Mouse (Mus musculus): ENCODE results near the gene Hist1h2bb. TPM values are rescaled to one million over a fixed set of nuclear protein-coding genes. Genes with fewer than 3 reads are reported as not detected.
"Not testable (repeated sequence)": the region's sequence is repeated elsewhere in the genome, so short reads cannot be mapped to it uniquely, and the experiment has no call there.

Gene Hist1h2bb
- polyA plus RNA-seq, 1 experiment from 2014 or later = 2.1 TPM

DNA sequence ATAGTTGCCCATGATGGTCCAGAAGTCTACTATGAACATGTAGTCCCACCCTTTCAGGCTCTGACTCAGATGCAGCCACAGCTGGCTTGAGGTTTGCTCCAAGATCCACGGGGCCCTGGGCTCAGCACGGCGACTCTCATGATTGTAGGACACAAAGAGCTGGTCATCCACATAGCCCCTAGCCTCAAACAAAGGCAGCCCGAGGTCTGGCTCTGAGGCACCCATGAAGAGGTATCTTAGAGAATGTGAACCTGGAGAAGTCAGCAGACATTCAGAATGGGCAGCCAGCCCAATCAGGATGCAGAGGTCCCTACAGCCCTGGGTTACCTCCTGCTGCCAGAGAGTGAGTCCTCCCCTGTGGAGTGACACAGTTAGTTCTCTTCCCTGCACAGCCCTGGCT is 38.5 kb upstream of the Hist1h2bb start:
- Histone ChIP-seq H3K4me3 (replicated peaks) (no peak overlapping the region), H3K4me1 (peaks cover 11% of the 10 kb centered on the region; the same call in 1 of the 2 replicates), H3K27ac (replicated peaks) (no peak overlapping the region), H3K27me3 (no peaks in the 10 kb centered on the region), H3K4me2 (replicated peaks) (no peak overlapping the region), H3K9me3 (replicated peaks) (no peaks in the 10 kb centered on the region), H3K9ac (no peak overlapping the region), H3K36me3 (no peaks in the 10 kb centered on the region)
- ATAC-seq (ENCODE audit: insufficient number of reproducible peaks, low FRiP score, low TSS enrichment, low read depth) = no peak
- WGBS = 76% methylated on average over 4 of the region's 4 CpGs

- no peaks in the 10 kb centered on the region for H3K27me3 ChIP-seq
- no peak overlapping the region for H3K4me2 ChIP-seq (replicated peaks)
- peaks cover 11% of the 10 kb centered on the region; the same call in 1 of the 2 replicates for H3K4me1 ChIP-seq
- no peak overlapping the region for H3K27ac ChIP-seq (replicated peaks)
- no peak overlapping the region for H3K4me3 ChIP-seq (replicated peaks)
- no peak for ATAC-seq (ENCODE audit: insufficient number of reproducible peaks, low FRiP score, low TSS enrichment, low read depth)
- WGBS = 61% methylated on average over 4 of the region's 4 CpGs
- H3K9ac ChIP-seq = no peak overlapping the region
- H3K9me3 ChIP-seq (replicated peaks) = no peaks in the 10 kb centered on the region
- H3K36me3 ChIP-seq = no peaks in the 10 kb centered on the region
These were observed 37.9 kb upstream of the Hist1h2bb start for GRCm38 (mm10) chr13:23708654-23709053.

DNA sequence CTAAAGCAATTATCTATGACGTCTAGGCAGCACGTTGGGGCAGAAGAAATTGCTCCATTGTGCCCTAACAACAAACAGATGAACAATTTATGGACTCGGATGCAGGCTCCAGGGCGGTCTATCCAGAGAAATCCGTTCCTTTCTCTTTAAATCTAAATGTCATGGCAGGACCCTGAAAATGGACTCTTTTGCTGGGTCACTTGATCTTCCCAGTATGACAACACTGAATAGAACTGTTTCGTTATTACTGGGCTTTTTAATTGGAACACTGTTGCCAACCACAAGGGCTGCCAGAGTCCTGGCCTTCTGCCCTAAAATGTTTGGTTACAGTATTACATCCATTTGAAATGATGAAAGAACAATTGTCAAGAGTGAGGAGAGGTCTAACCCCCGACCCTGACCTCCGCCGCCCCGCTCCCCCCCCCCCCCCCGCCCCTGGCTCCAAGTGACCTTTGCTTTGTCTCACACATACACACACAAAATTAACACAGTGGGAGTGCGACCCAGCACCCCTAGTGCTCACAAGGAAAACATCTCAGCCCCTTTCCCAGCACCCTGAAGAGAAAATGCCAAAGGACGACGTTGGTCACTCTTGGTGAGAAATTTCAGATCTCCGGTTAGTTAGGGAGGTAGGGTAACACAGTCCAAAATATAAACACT is 36.7 kb upstream of the Hist1h2bb start:
- Histone ChIP-seq H3K4me3 (replicated peaks) (peak overlapping the region; percentile 47), H3K36me3 (no peaks in the 10 kb centered on the region), H3K4me2 (replicated peaks) (peak overlapping the region; percentile 76), H3K27me3 (no peaks in the 10 kb centered on the region), H3K4me1 (peaks cover 11% of the 10 kb centered on the region; the same call in 1 of the 2 replicates), H3K27ac (replicated peaks) (no peak overlapping the region), H3K9me3 (replicated peaks) (no peaks in the 10 kb centered on the region), H3K9ac (peak overlapping the region; percentile 33)
- 13% methylated on average over 15 of the region's 15 CpGs for WGBS
- ATAC-seq (ENCODE audit: insufficient number of reproducible peaks, low FRiP score, low TSS enrichment, low read depth) = no peak

- Histone ChIP-seq H3K27ac (replicated peaks) (no peak within 1 kb of the TSS), H3K4me2 (replicated peaks) (peak within 1 kb of the TSS; percentile 76), H3K4me3 (replicated peaks) (peak within 1 kb of the TSS; percentile 47), H3K4me1 (peaks cover 11% of the 10 kb centered on the region; the same call in 1 of the 2 replicates), H3K9me3 (replicated peaks) (no peaks in the 10 kb centered on the region), H3K9ac (peak within 1 kb of the TSS; percentile 33), H3K36me3 (no peaks in the 10 kb centered on the region), H3K27me3 (no peaks in the 10 kb centered on the region)
- WGBS = 3% methylated on average over 17 of the region's 17 CpGs
- ATAC-seq (ENCODE audit: insufficient number of reproducible peaks, low FRiP score, low TSS enrichment, low read depth) = no peak
These were observed 36.0 kb upstream of the Hist1h2bb start, which contains the start of gene Hfe for GRCm38 (mm10) chr13:23710374-23711089. Gene Hfe, minus strand, starts transcription at chr13:23710854.

GRCm38 (mm10) chr13:23716261-23717042 is 30.1 kb upstream of the Hist1h2bb start:
- H3K27me3 ChIP-seq = no peaks in the 10 kb centered on the region
- WGBS = 85% methylated on average over 5 of the region's 5 CpGs

GRCm38 (mm10) chr13:23717176-23717575 is 29.4 kb upstream of the Hist1h2bb start:
- Histone ChIP-seq H3K27me3 (no peaks in the 10 kb centered on the region), H3K4me3 (replicated peaks) (no peak overlapping the region), H3K9me3 (replicated peaks) (no peaks in the 10 kb centered on the region), H3K27ac (replicated peaks) (no peak overlapping the region), H3K4me2 (replicated peaks) (no peak overlapping the region), H3K4me1 (no peaks in the 10 kb centered on the region), H3K9ac (no peak overlapping the region), H3K36me3 (no peaks in the 10 kb centered on the region)
- ATAC-seq (ENCODE audit: insufficient number of reproducible peaks, low FRiP score, low TSS enrichment, low read depth) = no peak
- 56% methylated on average over 11 of the region's 11 CpGs for WGBS

More at GRCm38 (mm10) chr13:23716261-23717042, 30.1 kb upstream of the Hist1h2bb start:
- Histone ChIP-seq H3K4me1 (no peaks in the 10 kb centered on the region), H3K9ac (no peak overlapping the region), H3K4me3 (replicated peaks) (no peak overlapping the region), H3K4me2 (replicated peaks) (no peak overlapping the region), H3K27ac (replicated peaks) (no peak overlapping the region), H3K9me3 (replicated peaks) (no peaks in the 10 kb centered on the region), H3K36me3 (no peaks in the 10 kb centered on the region)
- no peak for ATAC-seq (ENCODE audit: insufficient number of reproducible peaks, low FRiP score, low TSS enrichment, low read depth)

DNA sequence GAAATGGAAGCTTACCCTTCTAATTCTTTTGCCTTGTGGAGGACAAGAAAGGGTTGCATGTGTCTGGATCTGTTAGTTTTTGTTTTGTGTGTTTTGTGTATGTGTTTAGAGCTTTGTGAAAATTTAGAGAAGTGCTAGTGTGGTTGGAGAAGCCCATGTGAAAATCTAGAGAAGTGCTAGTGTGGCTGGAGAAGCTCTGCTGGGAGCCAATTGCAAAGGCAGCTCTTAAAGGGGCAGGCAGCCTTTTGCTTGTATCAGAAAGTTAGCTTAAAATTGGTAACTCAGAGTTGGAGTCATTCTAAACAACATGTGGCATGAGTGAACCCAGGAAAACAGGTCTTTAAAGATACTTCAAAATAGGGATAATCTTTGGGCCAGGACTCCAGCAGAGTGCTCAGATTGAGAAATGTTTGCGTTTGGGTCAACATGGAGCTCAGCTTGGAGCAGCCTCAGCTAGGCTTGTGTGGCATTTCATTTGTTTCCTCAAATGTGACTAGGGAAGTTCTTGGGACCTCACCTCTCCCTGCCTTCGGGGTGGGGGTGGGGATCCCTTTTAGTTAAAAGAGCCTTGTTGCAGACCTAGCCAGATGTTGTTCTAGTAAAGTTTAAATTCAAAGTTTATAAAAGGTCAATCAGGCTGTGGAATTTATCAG is 28.8 kb upstream of the Hist1h2bb start:
- 8% methylated on average over 2 of the region's 2 CpGs for WGBS
- H3K9me3 ChIP-seq (replicated peaks); H3K4me2 ChIP-seq (replicated peaks); H3K9ac ChIP-seq; H3K27ac ChIP-seq (replicated peaks); ATAC-seq (ENCODE audit: insufficient number of reproducible peaks, low FRiP score, low TSS enrichment, low read depth); H3K36me3 ChIP-seq; H3K4me1 ChIP-seq; H3K4me3 ChIP-seq (replicated peaks); H3K27me3 ChIP-seq: not testable (repeated sequence)

DNA sequence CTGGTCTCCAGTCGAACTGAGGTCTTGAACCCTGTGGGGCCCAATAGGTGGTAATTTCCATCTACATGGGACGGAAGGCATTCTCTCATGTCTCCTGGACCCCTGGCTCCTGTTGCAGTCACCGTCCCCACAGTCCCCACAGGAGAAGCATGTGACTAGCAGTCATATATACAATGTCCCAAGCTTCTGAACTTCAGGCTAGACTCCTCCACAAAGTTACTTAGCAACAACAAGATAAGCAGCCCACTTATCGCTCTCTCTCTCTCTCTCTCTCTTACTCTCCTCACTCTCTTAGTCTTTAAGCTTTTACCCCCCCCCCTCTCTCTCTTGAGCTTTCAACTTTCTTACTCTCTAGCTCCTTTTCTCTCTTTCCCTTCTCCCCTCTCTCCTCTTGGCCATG is 22.3 kb upstream of the Hist1h2bb start:
- no peaks in the 10 kb centered on the region for H3K36me3 ChIP-seq
- no peaks in the 10 kb centered on the region for H3K27me3 ChIP-seq
- 92% methylated on average over 4 of the region's 4 CpGs for WGBS
- no peak overlapping the region for H3K9ac ChIP-seq
- no peak overlapping the region for H3K27ac ChIP-seq (replicated peaks)
- no peaks in the 10 kb centered on the region for H3K4me1 ChIP-seq
- H3K9me3 ChIP-seq (replicated peaks) = no peaks in the 10 kb centered on the region
- ATAC-seq (ENCODE audit: insufficient number of reproducible peaks, low FRiP score, low TSS enrichment, low read depth) = no peak
- H3K4me3 ChIP-seq (replicated peaks) = no peak overlapping the region
- no peak overlapping the region for H3K4me2 ChIP-seq (replicated peaks)

GRCm38 (mm10) chr13:23725213-23725612 is 21.3 kb upstream of the Hist1h2bb start:
- Histone ChIP-seq H3K27me3 (no peaks in the 10 kb centered on the region), H3K36me3 (no peaks in the 10 kb centered on the region), H3K9ac (no peak overlapping the region), H3K4me1 (no peaks in the 10 kb centered on the region), H3K4me3 (replicated peaks) (no peak overlapping the region), H3K27ac (replicated peaks) (no peak overlapping the region), H3K9me3 (replicated peaks) (no peaks in the 10 kb centered on the region), H3K4me2 (replicated peaks) (no peak overlapping the region)
- WGBS = no CpG with 5 or more reads among the region's 1 CpGs
- ATAC-seq (ENCODE audit: insufficient number of reproducible peaks, low FRiP score, low TSS enrichment, low read depth) = no peak

- no peak overlapping the region for H3K9ac ChIP-seq
- H3K27me3 ChIP-seq = no peaks in the 10 kb centered on the region
- H3K9me3 ChIP-seq (replicated peaks) = no peaks in the 10 kb centered on the region
- no peak overlapping the region for H3K4me2 ChIP-seq (replicated peaks)
- 86% methylated on average over 18 of the region's 18 CpGs for WGBS
- no peaks in the 10 kb centered on the region for H3K36me3 ChIP-seq
- H3K4me1 ChIP-seq = no peaks in the 10 kb centered on the region
- H3K27ac ChIP-seq (replicated peaks) = no peak overlapping the region
- H3K4me3 ChIP-seq (replicated peaks) = no peak overlapping the region
- no peak for ATAC-seq (ENCODE audit: insufficient number of reproducible peaks, low FRiP score, low TSS enrichment, low read depth)
These were observed 17.9 kb upstream of the Hist1h2bb start for GRCm38 (mm10) chr13:23728472-23729191.
